Mouse (Mus musculus) B cell, adult 2 months (primary cell): ENCODE data around the gene Ppt2.

Experiments used
- DNase-seq, 2 experiments: peaks; one replicate each; pipeline ENCODE4 v3.0.0; 2022

Ppt2 gene

DNA sequence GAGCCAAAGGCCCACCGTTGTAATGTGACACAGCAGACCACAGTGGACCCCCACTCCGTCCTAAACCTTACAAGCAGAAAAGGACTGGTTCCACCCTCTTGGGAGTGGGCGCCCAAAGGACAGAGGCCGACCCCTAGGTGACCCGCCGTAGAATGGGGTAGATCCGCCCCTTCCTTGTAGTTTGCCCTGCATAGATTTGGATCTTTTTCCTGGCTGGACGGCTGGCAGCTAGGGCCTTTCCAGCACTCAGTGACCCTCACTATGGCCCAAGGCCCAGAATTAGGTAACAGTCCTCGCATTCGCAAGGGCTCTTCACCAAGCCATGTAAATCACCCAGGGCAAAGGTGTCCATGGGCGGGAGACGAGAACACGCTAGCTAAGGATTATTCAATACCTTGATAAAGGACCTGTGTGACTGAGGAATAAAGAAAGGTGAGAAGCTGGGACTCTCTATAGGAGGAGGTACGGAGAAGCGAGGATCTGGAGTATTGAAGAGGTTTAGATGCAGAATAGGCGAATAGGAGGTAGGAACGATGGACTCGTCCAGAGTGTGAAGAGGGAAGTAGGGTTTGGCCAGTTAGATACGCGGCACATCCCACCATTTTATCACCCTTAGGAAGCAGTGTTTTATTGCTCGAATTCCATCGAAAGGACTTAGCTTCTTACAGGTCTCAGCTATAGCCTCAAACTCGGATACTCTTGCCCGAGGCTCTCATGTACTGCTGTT is 23.6 kb downstream of the Ppt2 start:
- DNase-seq, result peak in 1 of 2 experiments; percentile 31

DNA sequence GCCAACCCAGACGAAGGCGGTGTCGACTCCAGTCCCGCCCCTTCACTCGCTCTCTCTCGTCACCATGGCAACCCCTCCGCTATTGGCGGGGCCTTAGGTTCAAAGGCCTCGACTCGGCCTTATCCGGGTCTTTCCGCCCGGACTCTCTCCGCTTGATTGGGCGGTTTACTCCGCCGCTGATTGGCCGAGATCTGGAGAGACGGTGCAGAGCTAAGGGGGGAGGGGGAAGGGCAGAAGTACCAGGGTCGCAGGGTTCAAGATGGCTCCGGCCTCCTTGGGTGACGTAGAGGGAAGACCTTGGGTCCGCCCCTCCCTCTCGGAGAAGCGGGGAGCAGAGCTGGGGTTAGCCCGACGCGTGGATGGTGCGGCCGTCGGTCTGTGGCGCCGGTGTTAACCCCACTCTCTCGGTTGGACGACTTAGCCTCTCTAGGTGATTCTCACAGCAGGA is 24.2 kb downstream of the Ppt2 start, which contains the start of gene Agpat1:
TSS of gene Agpat1 (plus strand) at position 202 of the 448 bp plus-strand sequence.
- peak; percentile 95 to 96 for DNase-seq

DNA sequence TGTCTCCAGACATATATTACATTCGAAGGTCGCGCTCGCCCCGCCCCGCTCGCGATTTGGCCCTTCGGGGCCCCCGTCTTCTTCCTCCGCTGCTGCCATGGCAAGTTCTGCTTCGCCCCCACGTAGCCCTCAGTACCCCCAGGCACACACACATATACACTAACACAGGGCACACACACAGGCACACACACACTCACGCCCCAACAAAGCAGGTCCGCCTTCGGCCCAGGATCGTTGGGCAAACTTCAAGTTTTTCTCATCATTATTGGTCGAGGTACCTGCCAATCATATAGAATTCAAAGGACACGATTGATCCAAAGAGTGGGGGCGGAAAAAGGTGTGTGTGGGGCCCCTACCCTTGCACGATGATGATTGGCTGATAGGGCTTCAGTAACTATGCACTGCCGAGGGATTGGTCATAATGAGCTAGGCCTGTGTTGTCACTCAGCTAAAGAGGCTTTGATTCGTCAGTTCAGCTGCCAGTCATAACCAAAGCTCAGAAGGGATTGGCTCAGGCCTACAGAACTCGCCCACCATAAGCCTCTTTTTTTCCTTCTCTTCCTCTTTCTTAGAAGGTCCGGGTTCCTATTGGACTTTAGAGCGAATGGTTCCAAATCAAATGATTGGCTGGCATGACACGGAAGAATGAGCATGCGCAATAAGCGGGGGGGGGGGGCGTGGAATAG is 24.8 kb downstream of the Ppt2 start, which contains the start of gene Rnf5:
TSS of gene Rnf5 (minus strand) at position 316 of the 686 bp plus-strand sequence.
- peak; percentile 92 to 95 for DNase-seq

DNA sequence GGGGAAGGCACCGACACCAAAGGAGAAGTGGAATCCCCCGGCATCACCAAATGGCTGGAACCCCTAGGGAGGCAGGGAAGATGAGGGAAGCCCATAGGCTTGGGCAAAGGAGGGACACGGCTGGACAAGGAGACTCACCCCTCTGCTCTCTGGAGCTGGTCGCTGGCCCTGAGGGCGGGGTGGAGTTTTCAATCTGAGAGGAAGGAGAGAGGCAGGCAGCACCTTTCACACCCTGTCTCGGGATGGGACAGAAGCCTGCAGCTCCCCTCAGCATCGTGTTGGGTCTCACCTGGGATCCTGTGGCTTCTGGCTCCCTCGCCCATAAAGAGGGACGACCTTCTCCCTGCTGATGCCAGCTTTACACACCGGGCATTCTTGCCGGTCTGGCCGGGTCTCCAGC is 26.5 kb downstream of the Ppt2 start:
- no peak for DNase-seq

DNA sequence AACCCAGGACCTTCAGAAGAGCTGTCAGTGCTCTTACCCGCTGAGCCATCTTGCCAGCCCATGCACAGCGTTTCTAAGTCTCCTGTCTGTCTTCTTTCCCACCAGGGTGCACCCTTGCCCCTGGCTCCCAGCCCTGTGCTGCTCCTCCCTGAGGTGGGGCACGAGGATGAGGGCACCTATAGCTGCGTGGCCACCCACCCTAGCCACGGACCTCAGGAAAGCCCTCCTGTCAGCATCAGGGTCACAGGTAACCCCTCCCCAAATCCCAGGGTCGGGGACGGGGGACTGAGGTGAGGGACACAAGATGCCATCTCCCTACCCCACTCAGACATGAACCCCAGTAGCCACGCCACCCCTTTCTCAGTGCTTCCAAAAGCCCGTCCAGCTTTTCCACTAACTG is 28.4 kb downstream of the Ppt2 start:
- no peak for DNase-seq

DNA sequence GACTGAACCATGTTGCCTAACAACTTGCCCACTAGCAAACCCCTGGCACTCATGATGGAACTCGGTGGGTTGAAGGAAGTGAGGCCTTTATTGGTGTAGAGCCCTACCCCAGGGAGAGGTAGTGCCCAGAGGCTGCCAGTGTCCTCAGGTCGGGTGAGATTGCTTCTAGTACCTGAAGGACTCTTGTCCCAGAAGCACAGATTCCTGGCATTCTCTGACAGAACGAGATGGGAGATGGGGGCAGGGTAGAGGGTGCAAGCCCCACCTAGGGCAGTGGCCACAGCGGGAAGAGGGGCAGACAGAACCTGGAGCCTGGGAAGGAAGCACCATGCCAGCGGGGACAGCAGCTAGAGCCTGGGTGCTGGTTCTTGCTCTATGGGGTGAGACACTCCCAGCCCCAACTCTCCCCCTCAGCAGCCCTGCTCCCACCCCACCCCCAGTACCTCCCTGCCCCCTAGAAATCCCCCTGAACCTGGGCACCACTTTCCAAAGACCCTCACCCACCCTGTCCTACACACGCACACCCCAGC is 30.7 kb downstream of the Ppt2 start, which contains the start of gene Ager:
TSS of gene Ager (plus strand) at position 297 of the 530 bp plus-strand sequence.
- no peak for DNase-seq

DNA sequence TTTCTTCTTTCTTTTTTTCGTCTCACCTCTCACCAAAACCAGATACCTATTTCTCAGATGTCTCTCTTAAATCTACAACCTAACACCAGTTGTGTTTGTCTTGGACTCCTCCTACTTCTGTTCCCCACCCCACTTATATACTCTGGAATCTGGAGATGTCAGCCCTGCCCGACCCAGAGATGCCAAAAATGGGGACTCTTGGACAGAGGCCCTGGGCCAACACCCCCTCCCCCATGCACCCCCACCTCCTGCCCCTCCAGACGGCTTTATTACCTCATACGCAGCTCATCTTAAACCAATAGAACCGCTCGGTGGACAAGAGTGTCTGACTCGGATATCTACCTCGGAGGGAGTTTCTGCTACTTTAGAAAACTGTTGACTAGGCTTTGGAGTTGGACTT is 32.2 kb downstream of the Ppt2 start:
- DNase-seq, result no peak

DNA sequence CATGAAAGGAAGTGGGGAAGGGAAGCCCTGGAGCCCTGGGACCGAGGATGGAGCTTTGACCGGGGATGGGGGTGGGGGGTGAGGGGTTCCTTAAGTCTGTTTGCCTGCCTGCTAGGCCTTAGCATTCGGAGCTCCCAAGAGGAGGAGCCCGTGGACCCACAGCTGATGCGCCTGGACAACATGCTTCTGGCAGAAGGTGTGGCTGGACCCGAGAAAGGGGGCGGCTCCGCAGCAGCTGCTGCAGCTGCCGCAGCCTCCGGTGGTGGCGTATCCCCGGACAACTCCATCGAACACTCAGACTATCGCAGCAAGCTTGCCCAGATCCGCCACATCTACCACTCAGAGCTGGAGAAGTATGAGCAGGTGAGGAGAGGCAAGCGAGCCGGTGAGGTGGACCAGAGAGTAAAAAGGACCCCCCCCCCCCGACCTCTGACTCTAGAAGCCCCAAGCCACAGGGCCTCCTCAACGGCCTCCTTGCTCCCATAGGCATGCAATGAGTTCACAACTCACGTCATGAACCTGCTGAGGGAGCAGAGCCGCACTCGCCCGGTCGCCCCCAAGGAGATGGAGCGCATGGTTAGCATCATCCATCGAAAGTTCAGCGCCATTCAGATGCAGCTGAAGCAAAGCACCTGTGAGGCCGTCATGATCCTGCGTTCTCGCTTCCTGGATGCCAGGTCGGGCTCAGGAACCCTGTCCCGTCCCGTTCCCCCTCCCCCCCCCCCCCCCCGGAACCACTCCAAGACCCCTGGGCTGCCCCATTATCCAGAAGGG is 34.4 kb downstream of the Ppt2 start:
- DNase-seq, result no peak

DNA sequence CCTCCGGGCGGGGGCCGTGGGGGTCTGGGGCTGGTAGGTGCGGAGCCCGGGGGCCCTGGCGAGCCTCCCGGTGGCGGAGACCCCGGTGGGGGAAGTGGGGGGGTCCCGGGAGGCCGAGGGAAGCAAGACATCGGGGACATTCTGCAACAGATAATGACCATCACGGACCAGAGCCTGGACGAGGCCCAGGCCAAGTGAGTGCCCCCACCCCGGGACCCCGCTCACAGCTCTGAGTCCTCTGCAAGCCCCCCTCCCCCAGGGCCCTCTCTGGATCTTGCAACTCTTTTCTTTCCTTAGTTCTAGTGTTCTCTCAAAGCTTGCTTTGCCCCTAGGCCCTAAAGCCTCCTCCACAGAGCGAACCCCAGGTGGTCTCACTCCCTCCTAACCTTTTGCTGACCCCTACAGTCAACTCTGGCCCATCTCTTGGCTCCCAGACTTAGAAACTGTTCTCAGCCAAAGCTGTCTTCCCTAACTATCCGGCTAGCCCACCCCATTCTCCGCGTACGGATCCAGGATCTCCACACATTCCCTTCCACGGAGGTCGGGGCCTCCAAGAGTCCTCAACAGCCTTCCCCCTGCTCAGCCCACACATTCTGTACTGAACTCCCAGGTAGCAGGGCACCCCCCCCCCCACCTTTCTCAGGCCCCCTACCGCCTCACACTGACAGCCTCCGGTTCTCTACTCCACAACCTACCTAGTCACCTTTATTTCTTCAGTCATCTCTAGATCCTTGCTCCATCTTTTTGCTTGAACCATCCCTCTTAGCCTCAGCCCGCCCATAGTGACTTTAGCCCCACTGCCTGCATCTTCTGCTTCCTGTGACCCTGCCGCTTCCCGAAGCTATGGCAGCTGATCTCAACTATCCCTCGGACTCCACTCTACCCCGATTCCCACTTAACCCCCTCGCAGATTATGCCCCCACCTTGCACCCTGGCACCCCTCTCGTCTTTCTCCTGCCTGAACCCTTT is 35.4 kb downstream of the Ppt2 start:
- no peak for DNase-seq

DNA sequence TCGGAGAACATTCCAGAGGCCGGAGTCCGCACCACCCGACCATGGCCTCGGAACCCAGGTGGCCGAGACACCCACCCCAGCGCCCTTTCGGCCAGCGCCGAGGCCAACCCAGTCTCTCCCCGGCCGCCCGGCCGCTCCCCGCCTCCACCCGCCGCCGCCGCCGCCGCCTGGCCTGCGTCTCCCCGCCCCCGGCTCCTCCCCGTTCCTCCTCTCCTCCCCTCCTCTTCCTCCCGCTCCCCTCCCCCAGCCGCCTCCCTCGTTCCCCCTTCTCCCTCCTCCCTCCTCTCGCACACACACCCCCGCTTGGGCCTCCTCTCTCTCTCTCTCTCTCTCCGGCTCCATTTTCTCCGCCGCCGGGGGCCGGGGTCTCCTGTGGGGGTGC is 36.3 kb downstream of the Ppt2 start:
- DNase-seq, result peak; percentile 77 to 79

DNA sequence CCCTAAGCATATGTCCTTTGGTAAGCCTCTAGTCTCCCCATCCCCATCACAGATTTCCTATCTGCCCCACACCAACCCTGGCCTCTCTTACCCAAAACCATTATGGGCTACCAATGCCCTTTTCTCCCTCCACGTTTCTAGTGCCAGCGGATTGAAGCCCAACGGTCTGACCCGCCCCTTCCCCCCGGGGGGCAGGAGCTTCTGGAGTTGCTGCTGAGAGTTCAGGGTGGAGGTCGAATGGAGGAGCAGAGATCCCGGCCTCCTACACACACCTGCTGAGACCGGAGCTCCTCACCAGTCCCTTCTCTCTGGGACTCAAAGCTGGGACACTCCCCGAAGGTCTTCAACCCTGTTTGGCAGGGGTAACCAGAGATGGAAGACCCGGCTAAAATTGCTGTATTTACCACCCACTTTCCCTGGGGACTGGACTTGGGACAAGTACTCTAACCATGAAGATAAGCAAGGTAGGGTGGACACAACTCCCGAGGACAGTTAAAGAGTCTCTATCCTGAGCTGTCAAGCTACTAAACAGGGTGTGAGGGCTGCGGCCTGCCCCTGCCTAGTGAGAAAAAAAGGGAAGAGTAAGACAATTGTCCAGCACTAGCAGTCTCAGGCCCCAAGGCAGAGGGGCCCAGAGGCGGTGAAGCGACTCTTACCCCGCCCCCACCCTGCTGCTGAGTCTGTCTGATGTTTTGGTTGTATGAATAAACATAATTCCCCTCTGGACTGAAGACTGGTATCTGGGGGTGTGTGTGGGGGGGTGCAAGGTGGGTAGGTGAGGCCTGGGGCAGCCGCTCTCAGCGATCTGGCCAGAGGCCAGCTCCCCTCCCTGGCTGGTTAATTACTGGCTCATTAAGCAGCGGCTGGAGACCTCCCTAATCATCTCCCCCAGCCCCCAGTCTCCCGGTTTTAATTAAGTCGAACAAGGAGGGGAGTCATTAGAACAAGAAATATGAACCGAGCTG is 37.0 kb downstream of the Ppt2 start, which contains the start of gene Pbx2:
TSS of gene Pbx2 (plus strand) at position 238 of the 965 bp plus-strand sequence.
- DNase-seq, result peak; percentile 22 to 29

DNA sequence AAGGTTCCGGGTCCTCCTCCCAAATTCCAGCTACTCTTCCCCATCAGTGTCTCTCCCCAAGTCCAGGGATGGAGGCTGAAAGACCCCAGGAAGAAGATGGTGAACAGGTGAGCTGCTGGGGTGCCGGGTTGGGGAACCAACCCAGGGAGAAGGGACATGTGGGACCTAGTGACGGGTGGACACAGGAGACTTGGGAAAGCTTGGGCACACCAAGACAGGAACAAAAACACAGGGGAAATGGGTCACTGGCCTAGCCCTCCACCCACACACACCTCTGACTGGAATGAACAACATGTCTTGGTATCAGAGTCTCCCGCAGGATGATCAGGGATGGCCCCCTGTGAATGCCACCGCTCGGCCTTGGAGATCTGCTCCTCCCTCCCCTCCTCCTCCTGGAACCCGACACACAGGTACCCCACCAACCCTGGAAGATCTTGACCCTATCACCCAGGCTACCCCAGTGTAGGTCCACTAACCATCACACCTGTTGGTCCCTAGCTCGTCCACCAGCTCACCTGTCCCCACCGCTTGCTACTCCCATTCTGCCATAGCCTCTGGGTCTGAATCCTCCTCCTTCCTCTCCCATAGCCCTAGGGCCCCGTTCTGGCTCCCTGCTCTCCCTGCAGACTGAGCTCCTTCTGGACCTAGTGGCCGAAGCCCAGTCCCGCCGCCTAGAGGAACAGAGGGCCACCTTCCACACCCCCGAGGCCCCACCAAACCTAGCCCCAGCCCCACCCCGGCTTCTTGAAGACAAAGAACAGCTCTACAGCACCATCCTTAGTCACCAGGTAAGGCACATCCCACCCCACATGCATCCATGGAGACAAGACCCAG is 37.9 kb downstream of the Ppt2 start:
- no peak for DNase-seq

DNA sequence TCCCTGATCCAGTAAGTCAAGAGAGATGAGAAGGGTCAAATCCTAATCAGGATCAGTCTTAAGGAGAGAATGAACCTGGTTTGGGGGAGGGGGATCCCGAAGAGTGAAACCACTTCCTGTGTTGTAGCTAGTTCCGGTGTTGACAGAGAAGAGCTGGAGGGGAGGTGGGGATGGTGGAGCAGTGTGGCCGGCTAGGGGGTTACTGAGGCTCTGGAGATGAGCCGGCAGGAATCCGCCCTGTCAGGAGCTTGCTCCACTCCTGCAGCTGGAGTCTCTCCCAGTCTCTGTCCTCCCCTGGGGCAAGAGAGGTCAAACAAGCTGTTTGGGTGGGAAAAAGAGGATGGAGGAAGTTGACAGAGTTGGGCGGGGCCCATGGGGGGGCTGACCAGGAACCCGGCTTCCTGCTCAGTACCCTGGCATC is 38.6 kb downstream of the Ppt2 start, which contains the start of gene Gpsm3:
TSS of gene Gpsm3 (plus strand) at position 126 of the 421 bp plus-strand sequence.
- DNase-seq, result peak; percentile 61 to 64

DNA sequence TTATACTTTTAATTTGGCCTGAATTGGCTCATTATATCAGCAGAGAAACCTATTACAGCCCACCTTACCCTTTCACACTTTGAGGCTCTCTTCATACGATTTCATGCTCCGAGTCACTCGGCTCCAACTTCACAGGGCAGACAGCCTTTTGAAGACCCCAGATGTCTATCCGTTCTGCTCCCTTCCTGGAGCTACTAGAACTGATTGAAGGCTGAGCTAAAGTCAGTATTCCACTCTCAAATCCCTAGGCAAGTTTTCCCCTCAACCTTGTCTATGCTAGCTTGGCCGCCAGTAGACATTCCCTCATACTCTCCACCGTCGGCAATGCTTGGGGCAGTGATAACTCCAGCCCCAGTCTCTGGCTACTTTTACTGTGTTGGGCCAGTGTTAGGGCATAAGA is 39.1 kb downstream of the Ppt2 start:
- DNase-seq, result no peak

DNA sequence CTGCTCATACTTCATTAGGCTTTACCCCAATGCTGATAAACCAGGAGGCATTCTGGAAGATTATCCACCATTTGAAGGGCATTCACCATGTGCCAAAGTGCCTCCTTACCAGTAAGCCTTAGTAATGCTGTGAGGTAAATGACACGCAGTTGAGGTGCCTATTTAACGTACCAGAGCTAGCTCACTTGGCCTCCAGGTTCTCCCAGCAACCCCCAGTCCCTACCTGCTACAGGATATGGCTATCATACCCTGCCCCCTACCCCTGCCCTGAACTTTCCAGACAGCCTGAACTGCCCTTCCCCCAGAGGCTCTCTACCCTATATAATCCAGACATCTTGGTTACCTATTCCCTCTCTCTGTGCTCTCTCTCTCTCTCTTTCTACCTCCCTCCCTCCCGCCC is 39.5 kb downstream of the Ppt2 start:
- DNase-seq, result no peak

DNA sequence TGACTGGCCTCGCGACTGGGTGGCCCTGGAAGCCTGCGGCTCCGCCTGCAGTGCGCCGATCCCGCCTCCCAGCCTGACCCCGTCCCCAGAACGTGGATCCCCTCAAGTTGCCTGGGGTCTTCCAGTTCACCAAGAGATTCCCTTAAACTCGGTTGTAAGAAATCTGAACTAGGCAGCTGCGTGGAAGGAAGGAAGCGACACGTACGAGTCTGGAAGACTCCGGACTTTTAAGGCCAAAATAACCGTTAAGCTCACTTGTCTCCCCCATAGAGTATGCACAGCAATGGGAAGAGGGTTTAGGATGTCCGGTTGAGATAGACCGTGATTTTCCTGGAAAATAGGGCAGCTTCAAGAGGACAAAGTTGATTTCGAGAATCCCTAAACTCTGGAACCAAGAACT is 40.5 kb downstream of the Ppt2 start:
- DNase-seq, result no peak

DNA sequence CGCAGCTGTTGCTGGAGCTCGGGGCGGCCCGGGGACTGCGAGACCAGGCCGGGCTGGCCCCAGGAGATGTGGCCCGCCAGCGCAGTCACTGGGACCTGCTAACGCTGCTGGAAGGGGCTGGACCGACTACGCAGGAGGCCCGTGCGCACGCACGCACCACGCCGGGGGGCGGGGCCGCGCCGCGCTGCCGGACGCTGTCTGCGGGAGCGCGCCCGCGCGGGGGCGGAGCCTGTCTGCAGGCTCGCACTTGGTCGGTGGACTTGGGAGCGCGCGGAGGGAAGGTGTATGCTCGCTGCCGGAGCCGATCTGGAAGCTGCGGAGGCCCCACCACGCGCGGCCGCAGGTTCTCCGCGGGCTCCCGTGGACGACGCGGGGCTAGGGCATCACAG is 40.9 kb downstream of the Ppt2 start:
- peak; percentile 99 to 100 for DNase-seq

DNA sequence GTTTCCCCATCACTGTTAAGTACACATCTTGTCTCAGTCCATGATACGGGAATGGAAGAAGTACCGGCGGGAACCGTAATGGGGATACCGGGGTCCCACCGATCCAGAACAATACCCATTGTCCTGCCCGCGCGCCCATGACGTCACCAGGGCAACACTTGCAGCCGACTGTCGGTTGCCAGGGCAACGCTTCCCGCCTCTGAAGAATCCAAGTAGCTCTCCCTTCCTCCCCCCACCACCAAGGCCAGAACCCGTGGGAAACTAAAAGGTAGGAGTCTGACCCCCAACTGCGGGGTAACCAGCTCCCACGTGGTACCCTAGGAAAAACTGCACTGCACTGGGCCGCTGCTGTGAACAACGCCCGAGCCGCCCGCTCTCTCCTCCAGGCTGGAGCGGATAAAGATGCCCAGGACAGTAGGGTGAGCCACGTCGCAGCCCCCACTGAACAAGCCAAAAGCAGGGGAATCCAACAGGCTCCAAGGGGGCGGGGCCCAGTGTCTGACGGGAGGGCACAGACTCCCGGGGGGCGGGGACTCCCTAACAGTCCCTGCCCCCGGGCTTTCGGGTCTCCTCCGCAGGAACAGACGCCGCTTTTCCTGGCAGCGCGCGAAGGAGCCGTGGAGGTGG is 41.4 kb downstream of the Ppt2 start:
- peak; percentile 71 to 72 for DNase-seq
